Mouse (Mus musculus) bone marrow macrophage, adult 2 months (primary cell): ENCODE results near the gene Gm10320. TPM values are rescaled to one million over a fixed set of nuclear protein-coding genes. Genes with fewer than 3 reads are reported as not detected.

Experiments used
- H3K27ac ChIP-seq: 2 replicates; pipeline ENCODE4 v1.5.1; 2012; ENCODE audit warnings: low read depth, low read length; ENCODE audit not compliant: insufficient read depth
- H3K4me1 ChIP-seq: 2 replicates; pipeline ENCODE4 v1.6.1; 2012; ENCODE audit warnings: low read length; ENCODE audit not compliant: control insufficient read depth, insufficient read depth
- H3K4me3 ChIP-seq: 2 replicates; pipeline ENCODE4 v1.5.1; 2012; ENCODE audit warnings: mild to moderate bottlenecking, low read length, moderate library complexity; ENCODE audit not compliant: insufficient read depth
- CTCF ChIP-seq: IDR thresholded peaks from 2 replicates; pipeline ENCODE4 v1.5.1; 2012; ENCODE audit warnings: low read depth, mild to moderate bottlenecking, low read length, moderate library complexity
- POLR2A ChIP-seq: IDR thresholded peaks from 2 replicates; pipeline ENCODE4 v1.6.1; 2012; ENCODE audit warnings: mild to moderate bottlenecking, low read depth, low read length, borderline replicate concordance
- polyA plus RNA-seq: library from polyadenylated mRNA; stranded (reverse); fragments of >200 nt; gene quantifications from 2 replicates; pipeline ENCODE4 v1.2.4, GENCODE M21; 2012; ENCODE audit not compliant: missing spikeins, insufficient read depth, insufficient read length

Gm10320 gene
- polyA plus RNA-seq, 1 experiment, result 7.6 TPM

DNA sequence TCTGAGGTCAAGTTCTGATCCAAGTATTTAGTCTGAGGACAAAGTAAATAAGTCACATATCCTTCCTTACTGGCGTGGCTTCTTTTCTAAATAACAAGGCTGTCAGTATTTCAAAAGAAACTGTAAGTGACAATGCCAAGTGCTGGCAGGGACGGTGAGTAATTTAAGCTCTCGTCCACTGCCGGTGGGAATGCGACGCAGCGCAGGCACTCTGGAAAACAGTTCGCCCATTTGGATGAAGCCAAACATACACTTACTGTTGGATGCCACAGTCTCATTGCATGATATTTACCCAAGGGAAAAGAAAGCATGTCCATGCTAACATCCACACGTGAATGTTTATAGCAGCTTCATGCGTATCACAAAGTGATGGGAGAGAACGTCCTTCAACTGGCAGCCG, 21.5 kb downstream of the Gm10320 start:
- no peak overlapping the region for H3K27ac ChIP-seq
- no peak overlapping the region for H3K4me3 ChIP-seq
- no peaks in the 10 kb centered on the region for H3K4me1 ChIP-seq
- no peak for TF ChIP-seq CTCF
- TF ChIP-seq POLR2A, result no peak

DNA sequence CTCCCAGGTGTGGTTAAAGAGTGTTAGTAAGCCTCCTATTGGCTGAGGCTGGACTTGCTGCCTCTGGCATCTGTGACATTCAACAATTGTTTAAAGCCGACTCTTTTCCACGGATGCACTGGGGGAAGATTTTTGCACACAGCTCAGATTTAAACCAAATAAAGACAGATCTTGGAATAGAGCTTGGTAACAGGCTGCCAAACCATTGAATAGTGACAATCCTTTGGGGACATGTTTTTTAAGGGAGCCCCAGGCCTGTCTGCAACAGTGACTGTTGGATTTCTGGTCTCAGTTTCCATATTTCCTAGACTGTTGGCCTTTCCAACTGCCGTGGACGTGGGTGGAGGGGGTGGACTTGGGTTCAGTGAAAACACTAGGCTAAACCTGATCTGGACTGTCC, 21.9 kb downstream of the Gm10320 start:
- no peak for TF ChIP-seq CTCF
- TF ChIP-seq POLR2A, result no peak
- Histone ChIP-seq H3K4me3 (no peak overlapping the region), H3K4me1 (no peaks in the 10 kb centered on the region), H3K27ac (no peak overlapping the region)

DNA sequence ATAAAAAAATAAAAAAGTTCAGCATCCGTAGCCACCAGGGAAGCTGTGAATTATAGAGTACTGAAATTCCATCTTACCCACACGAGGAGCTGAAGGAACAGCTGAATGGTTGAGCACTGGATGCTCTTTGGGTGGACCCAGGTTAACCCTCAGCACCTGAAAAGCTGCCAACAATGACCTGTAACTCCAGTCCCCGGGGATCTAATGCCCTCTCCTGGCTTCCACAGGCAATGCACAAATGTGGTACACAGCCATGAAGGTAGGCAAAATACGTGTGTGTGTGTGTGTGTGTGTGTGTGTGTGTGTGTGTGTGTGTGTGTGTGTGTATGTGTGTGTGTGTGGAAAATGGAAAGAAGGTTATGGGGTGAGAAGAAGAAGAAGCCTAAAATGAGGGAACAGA, 30.3 kb downstream of the Gm10320 start:
- Histone ChIP-seq H3K4me3 (no peak overlapping the region), H3K27ac (no peak overlapping the region), H3K4me1 (no peaks in the 10 kb centered on the region)
- no peak for TF ChIP-seq CTCF
- TF ChIP-seq POLR2A, result no peak

DNA sequence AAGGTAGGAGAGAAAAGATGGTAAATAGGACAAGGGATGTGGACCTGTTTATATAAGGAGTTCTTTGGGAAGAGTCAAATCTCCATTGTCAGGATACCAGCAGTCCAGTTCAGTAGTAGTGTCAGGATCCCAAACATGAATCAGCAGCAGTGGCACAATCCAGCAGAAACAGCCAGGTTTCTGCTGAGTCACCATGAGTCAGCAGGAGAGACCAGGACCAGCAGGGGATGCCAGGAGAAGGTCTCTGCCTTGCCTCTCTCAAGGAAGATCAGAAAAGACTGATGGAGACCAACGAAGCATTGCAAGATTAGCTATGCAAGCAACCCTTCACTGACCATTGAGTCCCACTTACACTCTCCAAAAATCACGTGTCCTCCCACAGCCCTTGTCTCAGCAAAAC, 35.4 kb downstream of the Gm10320 start:
- H3K4me1 ChIP-seq, result no peaks in the 10 kb centered on the region
- TF ChIP-seq CTCF (no peak), POLR2A (no peak)
- H3K27ac ChIP-seq, result no peak overlapping the region
- H3K4me3 ChIP-seq, result no peak overlapping the region

DNA sequence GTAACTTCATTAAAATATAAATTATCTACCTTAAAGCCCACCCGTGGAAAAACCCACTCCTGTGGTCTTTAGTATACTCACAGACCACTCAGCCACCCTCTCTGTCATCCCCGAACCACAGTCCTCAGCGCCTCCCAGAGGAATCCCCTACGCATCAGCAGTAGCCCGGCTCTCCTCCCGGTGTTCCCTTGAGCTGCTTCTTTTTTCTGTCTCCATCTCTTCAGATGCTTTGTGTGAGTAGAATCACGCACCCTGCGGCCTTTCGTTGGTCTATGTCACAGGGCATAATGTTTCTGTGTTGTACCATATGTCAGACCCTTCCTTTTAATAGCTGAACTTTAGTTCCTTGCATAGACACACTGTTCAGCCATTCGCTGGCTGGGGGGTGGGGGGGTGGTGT, 36.2 kb downstream of the Gm10320 start:
- H3K27ac ChIP-seq, result no peak overlapping the region
- H3K4me1 ChIP-seq, result no peaks in the 10 kb centered on the region
- TF ChIP-seq POLR2A, result no peak
- TF ChIP-seq CTCF, result no peak
- H3K4me3 ChIP-seq, result no peak overlapping the region

DNA sequence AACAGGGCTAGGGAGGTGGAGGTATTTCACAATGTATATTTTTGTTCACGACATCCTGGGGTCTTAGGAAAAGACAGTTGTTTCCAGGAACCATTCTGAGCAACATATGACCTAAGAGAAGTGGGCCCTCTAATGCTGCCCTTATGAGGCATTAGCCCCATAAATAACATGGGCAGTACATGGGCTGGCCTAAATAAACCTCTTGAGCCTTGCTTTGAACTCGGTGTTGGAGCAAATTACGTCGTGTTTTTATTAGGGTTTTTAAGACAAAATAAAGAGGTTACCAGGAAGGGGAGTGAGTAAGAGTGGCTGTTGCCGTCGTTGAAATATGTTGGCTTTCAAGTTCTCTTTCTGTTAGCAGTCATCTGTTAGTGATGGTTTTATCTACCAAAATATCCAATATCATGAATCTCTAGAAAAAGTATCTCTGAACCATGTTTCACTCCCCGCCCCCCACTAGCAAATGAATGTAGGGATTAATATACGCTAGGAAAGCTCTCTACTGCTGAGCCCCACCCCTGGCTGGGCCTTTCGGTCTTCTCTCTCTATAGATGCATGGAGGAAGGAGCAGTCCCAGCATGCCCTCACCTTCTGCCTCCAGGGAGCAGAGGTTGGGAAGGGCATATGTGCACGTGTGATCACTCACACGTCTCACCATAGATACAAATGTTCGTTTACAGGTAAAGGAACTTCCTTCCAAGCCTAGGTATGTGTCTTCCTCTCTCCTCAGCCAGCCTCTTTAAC, 37.4 kb downstream of the Gm10320 start:
- Histone ChIP-seq H3K4me1 (no peaks in the 10 kb centered on the region), H3K4me3 (no peak overlapping the region), H3K27ac (no peak overlapping the region)
- TF ChIP-seq POLR2A (no peak), CTCF (no peak)

DNA sequence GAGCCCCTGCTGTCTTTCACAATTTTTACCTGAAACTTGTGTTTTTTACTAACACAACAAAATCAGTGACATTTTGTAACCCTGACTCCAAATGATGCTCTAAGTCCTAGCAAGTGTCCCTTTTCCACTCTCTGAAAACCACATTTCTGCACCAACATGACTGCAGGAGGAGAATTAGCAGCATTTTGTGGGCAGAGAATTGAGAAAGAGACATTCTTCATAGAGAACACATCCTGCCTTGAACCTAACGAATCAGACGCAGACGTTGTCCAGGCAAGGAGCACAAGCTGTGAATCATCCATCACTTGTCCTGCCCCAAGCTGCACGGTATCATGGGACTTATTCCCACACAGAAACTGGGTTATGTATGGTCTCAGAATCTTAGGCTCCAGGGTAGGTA, 38.7 kb downstream of the Gm10320 start:
- Histone ChIP-seq H3K27ac (no peak overlapping the region), H3K4me3 (no peak overlapping the region), H3K4me1 (no peaks in the 10 kb centered on the region)
- TF ChIP-seq CTCF (no peak), POLR2A (no peak)

DNA sequence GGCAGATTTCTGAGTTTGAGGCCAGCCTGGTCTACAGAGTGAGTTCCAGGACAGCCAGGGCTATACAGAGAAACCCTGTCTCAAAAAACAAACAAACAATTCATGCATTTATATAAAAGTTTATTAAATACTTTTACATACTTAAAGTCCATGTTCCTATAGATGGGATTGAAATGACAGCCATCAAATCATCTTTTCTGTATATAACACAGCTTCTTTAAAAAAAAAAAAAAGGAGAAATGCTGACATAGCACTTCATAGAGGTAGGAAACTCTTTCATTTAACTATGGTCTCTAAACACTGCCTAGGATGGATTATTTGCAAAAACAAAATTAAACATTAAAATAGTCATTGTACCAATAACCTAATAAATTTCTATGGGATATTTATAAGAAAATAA, 43.1 kb downstream of the Gm10320 start:
- H3K27ac ChIP-seq, result no peak overlapping the region
- H3K4me3 ChIP-seq, result no peak overlapping the region
- TF ChIP-seq POLR2A (no peak), CTCF (no peak)
- no peaks in the 10 kb centered on the region for H3K4me1 ChIP-seq

DNA sequence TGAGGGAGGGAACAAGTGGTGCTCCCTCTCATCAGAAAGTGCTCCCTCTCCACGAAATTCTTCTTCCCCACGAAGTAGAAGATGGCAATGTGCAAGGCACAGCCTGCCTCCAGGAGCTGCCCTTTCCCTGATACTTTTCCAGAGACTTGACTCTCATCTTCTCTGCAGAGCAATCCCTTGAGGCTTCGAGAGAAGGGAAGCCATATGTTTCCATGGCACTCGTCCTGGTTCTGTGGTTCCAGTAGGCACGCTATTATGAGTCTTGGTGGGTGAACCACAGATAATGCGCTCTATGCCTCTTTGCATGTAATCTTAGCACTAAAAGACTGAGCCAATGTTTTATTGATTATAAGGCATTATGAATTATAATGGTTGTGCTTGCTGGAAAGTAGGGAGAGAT, 44.1 kb downstream of the Gm10320 start:
- TF ChIP-seq CTCF, result no peak
- TF ChIP-seq POLR2A, result no peak
- Histone ChIP-seq H3K27ac (no peak overlapping the region), H3K4me1 (no peaks in the 10 kb centered on the region), H3K4me3 (no peak overlapping the region)

DNA sequence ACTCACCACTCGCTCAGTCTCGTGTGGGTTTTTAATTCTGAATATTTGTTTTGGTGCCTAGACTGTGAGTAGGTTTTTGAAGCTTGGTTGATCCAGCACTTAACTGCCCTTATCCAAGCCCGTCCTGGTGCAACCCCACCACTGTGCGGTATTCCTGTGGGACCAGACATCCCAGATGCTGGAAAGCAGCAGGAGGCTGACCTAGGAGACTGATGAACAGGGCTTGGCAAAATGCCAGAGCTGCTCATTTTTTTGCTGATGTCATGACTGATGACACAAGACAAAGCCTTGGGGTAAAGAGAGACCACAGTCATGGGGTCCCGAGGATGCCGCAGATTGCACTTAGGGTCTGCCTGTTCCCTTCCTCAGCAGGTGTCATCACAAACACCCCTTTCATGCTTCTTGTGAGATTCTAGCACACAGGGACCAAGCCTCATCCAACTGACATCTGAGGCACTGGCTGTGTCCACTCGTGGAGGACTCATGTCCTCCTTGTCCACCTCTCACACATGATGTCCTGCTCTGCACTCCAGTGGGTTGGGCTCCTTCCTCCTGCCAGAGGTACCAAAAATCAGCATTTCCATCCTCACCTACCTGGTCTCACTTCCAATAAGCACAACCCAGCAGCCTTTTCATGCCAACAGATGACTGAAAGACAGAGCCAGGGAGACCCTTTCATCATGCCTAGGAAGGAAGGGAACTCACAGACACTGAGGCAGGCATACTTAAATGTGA, 46.2 kb downstream of the Gm10320 start:
- H3K27ac ChIP-seq, result no peak overlapping the region
- H3K4me3 ChIP-seq, result no peak overlapping the region
- no peaks in the 10 kb centered on the region for H3K4me1 ChIP-seq
- TF ChIP-seq POLR2A, result no peak
- TF ChIP-seq CTCF, result no peak
